Comparison of ENCODE assay signal across 30 mouse cellular contexts in the genomic region with DNA sequence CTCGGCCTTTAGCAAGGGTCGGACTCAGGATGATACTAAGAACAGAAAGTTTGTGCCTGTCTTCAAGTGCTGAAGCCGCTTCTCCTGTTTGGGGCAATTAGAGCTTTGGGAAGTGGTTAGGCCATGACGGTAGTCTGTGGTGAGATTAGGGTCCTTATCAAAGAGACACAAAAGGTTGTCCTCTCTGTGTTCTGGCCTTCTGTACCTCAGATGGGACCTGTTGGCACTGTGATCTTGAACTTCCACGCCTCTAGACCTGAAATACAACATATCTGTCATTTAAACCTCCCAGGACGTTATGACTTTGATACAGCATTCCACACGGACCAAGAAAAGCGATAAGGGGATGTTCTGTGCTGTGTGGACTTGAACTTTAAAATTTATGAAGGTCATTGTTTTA. TPM values are rescaled to one million over a fixed set of nuclear protein-coding genes. Genes with fewer than 3 reads are reported as not detected.
DNase-seq lines count a peak whose midpoint lies in the region; ATAC-seq lines count a peak whose summit lies in the region.
"Had no signal": no experiment of that assay in that cellular context is flagged by ENCODE, and none has a peak within 500 bp of the region (broad histone marks: within the 10 kb centered on the region; RNA-seq: fewer than 3 reads in every experiment).

No protein-coding gene starts in this region.

- WGBS in liver, embryonic 15.5 days (ENCODE audit: insufficient replicate concordance) = 24% methylated on average over 8 of the region's 8 CpGs

- 0 out of 2 replicates have a peak overlapping the region, but pooled peaks have one; percentile 5 for H3K4me2 ChIP-seq in liver, embryonic 15.5 days
- H3K4me2 ChIP-seq: embryonic facial prominence, embryonic 12.5 days; heart, embryonic 15.5 days; limb, embryonic 12.5 days; midbrain, embryonic 12.5 days had no signal

- H3K36me3 ChIP-seq in liver, embryonic 15.5 days (replicated peaks) = no peaks in the 10 kb centered on the region
- H3K36me3 ChIP-seq: embryonic facial prominence, embryonic 12.5 days; heart, embryonic 10.5 days; heart, embryonic 15.5 days; limb, embryonic 12.5 days had no signal

- H3K9me3 ChIP-seq in liver, embryonic 15.5 days (replicated peaks) = no peaks in the 10 kb centered on the region
- H3K9me3 ChIP-seq: embryonic facial prominence, embryonic 12.5 days; heart, embryonic 10.5 days; heart, embryonic 15.5 days; limb, embryonic 12.5 days; midbrain, embryonic 12.5 days had no signal

- H3K4me1 ChIP-seq in liver, embryonic 15.5 days (replicated peaks) = peaks cover 13% of the 10 kb centered on the region

- DNase-seq in MEL-GATA-1-ER (ENCODE audit: extremely low read depth, low read depth) = peak; percentile 84
- DNase-seq in c-Kit-positive CD71-positive TER-119-positive erythroid progenitor cells, embryonic 14.5 days (ENCODE audit: low spot score) = peak; percentile 29
- no peak for DNase-seq in adrenal gland, postnatal 10 days
- no peak for DNase-seq in neural tube, embryonic 10.5 days (ENCODE audit: extremely low spot score, low spot score)
- no peak for DNase-seq in adrenal gland, adult 2 months
- DNase-seq: adrenal gland, postnatal 25 days; cerebellum, adult 9-10 months; cerebellum, postnatal 36 days; embryo, embryonic 11 days; gastrocnemius, postnatal 25 days; heart, adult 11 months; kidney, adult 18-20 months; layer of hippocampus, postnatal 36 days; lung, adult 18-20 months; right cerebral cortex, postnatal 14 days; thymus, postnatal 4 days had no signal

- no peaks in the 10 kb centered on the region; the same call in 1 of the 2 replicates for H3K27me3 ChIP-seq in liver, embryonic 15.5 days
- H3K27me3 ChIP-seq: CH12.LX; embryonic facial prominence, embryonic 12.5 days; heart, embryonic 15.5 days; limb, embryonic 12.5 days had no signal

- ATAC-seq in liver, embryonic 15.5 days (ENCODE audit: insufficient read depth) = peak; percentile 76
- ATAC-seq: forebrain, embryonic 14.5 days; hindbrain, embryonic 16.5 days; lung, postnatal 0 days; Patski had no signal

- H3K4me3 ChIP-seq in liver, embryonic 15.5 days (replicated peaks) = no peak overlapping the region
- H3K4me3 ChIP-seq: embryonic facial prominence, embryonic 12.5 days; heart, embryonic 10.5 days; heart, embryonic 15.5 days; limb, embryonic 12.5 days; midbrain, embryonic 12.5 days; myocyte had no signal

- no peak overlapping the region for H3K27ac ChIP-seq in liver, embryonic 15.5 days (replicated peaks)
- H3K27ac ChIP-seq: embryonic facial prominence, embryonic 12.5 days; heart, embryonic 10.5 days; heart, embryonic 15.5 days; kidney, postnatal 0 days; limb, embryonic 12.5 days; macrophage; midbrain, embryonic 12.5 days had no signal

- H3K9ac ChIP-seq in liver, embryonic 15.5 days = no peak overlapping the region
- H3K9ac ChIP-seq: embryonic facial prominence, embryonic 12.5 days; heart, embryonic 15.5 days; limb, embryonic 12.5 days; midbrain, embryonic 12.5 days had no signal

RNA-seq across cellular contexts. Expression of gene Scrn1, which starts 37.6 kb away (rescaled TPM):
- polyA plus RNA-seq in liver, embryonic 15.5 days (2015; fragmentation: Nextera tagmentation; extraction: Ambion mirVana) = 0.31 and 0.41 TPM in 2 replicates
- total RNA-seq in adrenal gland, postnatal 10 days (2021) = 10 to 100 TPM; 18.1 to 27.5 TPM
- total RNA-seq in adrenal gland, adult 2 months (2021) = 10 to 100 TPM; 31.4 to 53.7 TPM
- 7.7 and 9.6 TPM in 2 replicates for polyA plus RNA-seq in adrenal gland, adult 2 months (2012; rRNA removed)
- total RNA-seq: CH12.LX had no signal
- polyA plus RNA-seq: macrophage had no signal

Comparison
In these comparisons a context has a peak if more than half of its experiments do, and no peak if none do; other contexts are left out.
1. DNase-seq: peak in MEL-GATA-1-ER (single experiment) and c-Kit-positive CD71-positive TER-119-positive erythroid progenitor cells, embryonic 14.5 days (single experiment); none in adrenal gland, postnatal 10 days (single experiment), neural tube, embryonic 10.5 days (single experiment) and adrenal gland, adult 2 months (single experiment).